Mouse (Mus musculus) MEL (cell line): ENCODE measurements around the gene Stard5. TPM values are rescaled to one million over a fixed set of nuclear protein-coding genes. Genes with fewer than 3 reads are reported as not detected.

Source experiments
- DNase-seq: peaks from one replicate; pipeline ENCODE4 v3.0.0; 2011; ENCODE audit warnings: low read depth, low spot score
- H3K27ac ChIP-seq: 2 replicates; pipeline ENCODE4 v1.5.1; 2012; ENCODE audit warnings: low read depth, mild to moderate bottlenecking, control low read depth, low read length, moderate library complexity; ENCODE audit not compliant: control insufficient read depth
- H3K27me3 ChIP-seq, 2 experiments: fragments of 150-350 bp in 1 of 2; sonication (generic) in 1 of 2; 2 replicates each; pipeline ENCODE4 v1.6.1; 2012; ENCODE audit warnings: low read length in 2 of 2, mild to moderate bottlenecking in 2 of 2, improper control_type of control experiment in 1 of 2, moderate library complexity in 1 of 2; ENCODE audit not compliant: insufficient read depth in 2 of 2, control insufficient read depth in 1 of 2
- H3K36me3 ChIP-seq, 2 experiments: 2 replicates each; pipeline ENCODE4 v1.6.1; 2012 to 2014; ENCODE audit warnings: low read length in 2 of 2, improper control_type of control experiment in 1 of 2, inconsistent platforms in 1 of 2, mild to moderate bottlenecking in 1 of 2; ENCODE audit not compliant: insufficient read depth in 2 of 2, control insufficient read depth in 1 of 2
- H3K4me1 ChIP-seq, 2 experiments: fragments of 150-350 bp in 1 of 2; sonication (generic) in 1 of 2; 2 replicates each; pipeline ENCODE4 v1.6.1; 2012; ENCODE audit warnings: low read length in 2 of 2, improper control_type of control experiment in 1 of 2, mild to moderate bottlenecking in 1 of 2; ENCODE audit not compliant: insufficient read depth in 2 of 2, control insufficient read depth in 1 of 2
- H3K4me3 ChIP-seq, 2 experiments: fragments of 150-350 bp in 1 of 2; sonication (generic) in 1 of 2; 2 replicates each; pipeline ENCODE4 v1.5.1; 2012; ENCODE audit warnings: low read depth in 2 of 2, low read length in 2 of 2, mild to moderate bottlenecking in 2 of 2, moderate library complexity in 2 of 2, control low read depth in 1 of 2, improper control_type of control experiment in 1 of 2; ENCODE audit not compliant: control insufficient read depth in 1 of 2, insufficient read depth in 1 of 2
- H3K79me2 ChIP-seq: 2 replicates; pipeline ENCODE4 v1.6.1; 2012; ENCODE audit warnings: mild to moderate bottlenecking, low read length, moderate library complexity; ENCODE audit not compliant: control insufficient read depth, poor library complexity, insufficient read depth
- H3K9ac ChIP-seq: 2 replicates; pipeline ENCODE4 v1.6.1; 2012; ENCODE audit warnings: low read depth, mild to moderate bottlenecking, control low read depth, low read length, moderate library complexity; ENCODE audit not compliant: control insufficient read depth, poor library complexity, severe bottlenecking
- H3K9me3 ChIP-seq: fragments of 150-350 bp; sonication (generic); replicated peaks from 2 replicates; pipeline ENCODE4 v1.6.1; 2012; ENCODE audit warnings: mild to moderate bottlenecking, low read length, improper control_type of control experiment, moderate library complexity; ENCODE audit not compliant: insufficient read depth
- BHLHE40 ChIP-seq: IDR thresholded peaks from 2 replicates; pipeline ENCODE4 v1.6.1; 2012; ENCODE audit warnings: low read depth, mild to moderate bottlenecking, inconsistent platforms, low read length, improper control_type of control experiment, borderline replicate concordance
- CTCF ChIP-seq, 3 experiments: IDR thresholded peaks in 2 of 3; conservative IDR thresholded peaks in 1 of 3; 2 replicates each; pipeline ENCODE4 v1.5.1; 2011 to 2012; ENCODE audit warnings: low read length in 3 of 3, low read depth in 2 of 3, mild to moderate bottlenecking in 2 of 3, improper control_type of control experiment in 1 of 3, inconsistent platforms in 1 of 3, mixed read lengths in 1 of 3, moderate library complexity in 1 of 3; ENCODE audit not compliant: control insufficient read depth in 1 of 3, insufficient read depth in 1 of 3, poor library complexity in 1 of 3, severe bottlenecking in 1 of 3
- ELF1 ChIP-seq: IDR thresholded peaks from 2 replicates; pipeline ENCODE4 v1.6.1; 2014; ENCODE audit warnings: low read depth, mild to moderate bottlenecking, inconsistent platforms, low read length, improper control_type of control experiment, moderate library complexity
- EP300 ChIP-seq, 2 experiments: IDR thresholded peaks; 2 replicates each; pipeline ENCODE4 v1.6.1; 2011; ENCODE audit warnings: improper control_type of control experiment in 2 of 2, low read length in 2 of 2, low read depth in 1 of 2, mild to moderate bottlenecking in 1 of 2
- ETS1 ChIP-seq: IDR thresholded peaks from 2 replicates; pipeline ENCODE4 v1.6.1; 2012; ENCODE audit warnings: low read depth, mild to moderate bottlenecking, inconsistent platforms, low read length, improper control_type of control experiment, moderate library complexity
- GABPA ChIP-seq: IDR thresholded peaks from 2 replicates; pipeline ENCODE4 v1.6.1; 2012; ENCODE audit warnings: low read depth, mild to moderate bottlenecking, inconsistent platforms, low read length, improper control_type of control experiment, moderate library complexity
- GATA1 ChIP-seq: IDR thresholded peaks from 2 replicates; pipeline ENCODE4 v1.6.1; 2011; ENCODE audit warnings: low read depth, low read length, improper control_type of control experiment
- JUND ChIP-seq: IDR thresholded peaks from 2 replicates; pipeline ENCODE4 v1.6.1; 2011; ENCODE audit warnings: low read depth, mild to moderate bottlenecking, improper control_type of control experiment, low read length
- KAT2A ChIP-seq: conservative IDR thresholded peaks from 2 replicates; pipeline ENCODE4 v1.6.1; 2012; ENCODE audit warnings: low read depth, low read length, improper control_type of control experiment, inconsistent platforms
- MAFK ChIP-seq: IDR thresholded peaks from 2 replicates; pipeline ENCODE4 v1.6.1; 2011; ENCODE audit warnings: low read depth, mild to moderate bottlenecking, low read length, improper control_type of control experiment, borderline replicate concordance
- MAX ChIP-seq: IDR thresholded peaks from 2 replicates; pipeline ENCODE4 v1.6.1; 2011; ENCODE audit warnings: low read length, improper control_type of control experiment
- MAZ ChIP-seq: IDR thresholded peaks from 2 replicates; pipeline ENCODE4 v1.6.1; 2012; ENCODE audit warnings: low read depth, mild to moderate bottlenecking, inconsistent platforms, low read length, improper control_type of control experiment
- MEF2A ChIP-seq: IDR thresholded peaks from 2 replicates; pipeline ENCODE4 v1.6.1; 2014; ENCODE audit warnings: low read depth, mild to moderate bottlenecking, inconsistent platforms, low read length, improper control_type of control experiment; ENCODE audit not compliant: poor library complexity, insufficient replicate concordance, severe bottlenecking; ENCODE audit errors: extremely low read depth
- MXI1 ChIP-seq: IDR thresholded peaks from 2 replicates; pipeline ENCODE4 v1.6.1; 2011; ENCODE audit warnings: mild to moderate bottlenecking, low read depth, low read length, improper control_type of control experiment
- MYB ChIP-seq: IDR thresholded peaks from 2 replicates; pipeline ENCODE4 v1.6.1; 2011; ENCODE audit warnings: mild to moderate bottlenecking, low read depth, low read length, improper control_type of control experiment
- MYC ChIP-seq: IDR thresholded peaks from 2 replicates; pipeline ENCODE4 v1.6.1; 2011; ENCODE audit warnings: low read depth, mild to moderate bottlenecking, low read length, improper control_type of control experiment, moderate library complexity
- NELFE ChIP-seq: IDR thresholded peaks from 2 replicates; pipeline ENCODE4 v1.6.1; 2011; ENCODE audit warnings: low read depth, low read length, improper control_type of control experiment
- NRF1 ChIP-seq: IDR thresholded peaks from 2 replicates; pipeline ENCODE4 v1.6.1; 2014; ENCODE audit warnings: low read depth, mild to moderate bottlenecking, inconsistent platforms, low read length, improper control_type of control experiment, moderate library complexity; ENCODE audit not compliant: poor library complexity, insufficient read depth, severe bottlenecking
- POLR2A ChIP-seq, 2 experiments: IDR thresholded peaks; 2 replicates each; pipeline ENCODE4 v1.6.1; 2011 to 2012; ENCODE audit warnings: low read length in 2 of 2, mild to moderate bottlenecking in 2 of 2, control low read depth in 1 of 2, improper control_type of control experiment in 1 of 2, low read depth in 1 of 2, moderate library complexity in 1 of 2; ENCODE audit not compliant: control insufficient read depth in 1 of 2, insufficient read depth in 1 of 2, poor library complexity in 1 of 2
- POLR2AphosphoS2 ChIP-seq: IDR thresholded peaks from 2 replicates; pipeline ENCODE4 v1.6.1; 2011; ENCODE audit warnings: low read length, improper control_type of control experiment
- POLR2AphosphoS5 ChIP-seq: IDR thresholded peaks from 2 replicates; pipeline ENCODE4 v1.6.1; 2012; ENCODE audit warnings: low read depth, borderline replicate concordance, mild to moderate bottlenecking, inconsistent platforms, low read length, moderate library complexity, mixed read lengths
- RCOR1 ChIP-seq: IDR thresholded peaks from 2 replicates; pipeline ENCODE4 v1.6.1; 2012; ENCODE audit warnings: low read depth, mild to moderate bottlenecking, inconsistent platforms, low read length, improper control_type of control experiment
- TAL1 ChIP-seq: IDR thresholded peaks from 2 replicates; pipeline ENCODE4 v1.6.1; 2012; ENCODE audit warnings: mild to moderate bottlenecking, inconsistent platforms, low read length, moderate library complexity, mixed read lengths
- TBP ChIP-seq: IDR thresholded peaks from 2 replicates; pipeline ENCODE4 v1.8.0; 2011; ENCODE audit warnings: low read depth, low read length, improper control_type of control experiment
- TCF12 ChIP-seq: IDR thresholded peaks from 2 replicates; pipeline ENCODE4 v1.6.1; 2014; ENCODE audit warnings: low read depth, mild to moderate bottlenecking, inconsistent platforms, low read length, improper control_type of control experiment, moderate library complexity
- UBTF ChIP-seq: IDR thresholded peaks from 2 replicates; pipeline ENCODE4 v1.6.1; 2012; ENCODE audit warnings: low read depth, mild to moderate bottlenecking, inconsistent platforms, low read length, improper control_type of control experiment, moderate library complexity, borderline replicate concordance; ENCODE audit not compliant: insufficient read depth
- USF1 ChIP-seq: IDR thresholded peaks from 2 replicates; pipeline ENCODE4 v1.6.1; 2014; ENCODE audit warnings: low read depth, mild to moderate bottlenecking, inconsistent platforms, low read length, improper control_type of control experiment, moderate library complexity
- ZMIZ1 ChIP-seq: IDR thresholded peaks from 2 replicates; pipeline ENCODE4 v1.6.1; 2012; ENCODE audit warnings: low read depth, mild to moderate bottlenecking, inconsistent platforms, low read length, improper control_type of control experiment, moderate library complexity
- ZNF384 ChIP-seq: IDR thresholded peaks from 2 replicates; pipeline ENCODE4 v1.6.1; 2012; ENCODE audit warnings: low read depth, mild to moderate bottlenecking, inconsistent platforms, low read length, improper control_type of control experiment
- polyA plus RNA-seq, 2 experiments: library from polyadenylated mRNA; stranded (reverse) in 1 of 2; unstranded in 1 of 2; fragments of >175 nt in 1 of 2; fragments of >200 nt in 1 of 2; gene quantifications; 2 replicates each; pipeline versions ENCODE4 v1.2.1 to v1.2.4; 2012; ENCODE audit warnings: low replicate concordance in 2 of 2, low read depth in 1 of 2; ENCODE audit not compliant: insufficient read length in 2 of 2, insufficient read depth in 1 of 2, missing spikeins in 1 of 2
- total RNA-seq: library from RNA; depleted of rRNA; stranded (reverse); fragments of 300-350 nt; gene quantifications from 2 replicates; pipeline ENCODE4 v1.2.3, GENCODE M21; 2012

Stard5 gene
- total and polyA plus RNA-seq, 3 experiments, result 2.3 to 3.1 TPM; not detected in 1

- H3K9me3 ChIP-seq, result no peaks in the 10 kb centered on the region
- TF ChIP-seq MAZ (no peak), GATA1 (no peak), MEF2A (no peak), UBTF (no peak), ZMIZ1 (no peak), TBP (no peak), ETS1 (no peak), USF1 (no peak), ZNF384 (no peak), POLR2A (IDR thresholded peaks at IDR 0.05; ENCODE audit: control insufficient read depth in 1 of 2, insufficient read depth in 1 of 2, low read depth in 1 of 2, low read length in 2 of 2, poor library complexity in 1 of 2) (no peak), MXI1 (no peak), RCOR1 (no peak), TCF12 (no peak), NRF1 (no peak), TAL1 (no peak), MYB (no peak), MAX (no peak), JUND (no peak), EP300 (IDR thresholded peaks at IDR 0.05; ENCODE audit: low read depth in 1 of 2, low read length in 2 of 2) (no peak), MYC (no peak)
- DNase-seq, result no peak
Measured at GRCm38 (mm10) chr7:83661763-83662162, 30.0 kb downstream of the Stard5 start.

GRCm38 (mm10) chr7:83662711-83663375, 31.1 kb downstream of the Stard5 start:
- Histone ChIP-seq H3K79me2 (no peaks in the 10 kb centered on the region), H3K36me3 (no peaks in the 10 kb centered on the region)

More at GRCm38 (mm10) chr7:83661763-83662162, 30.0 kb downstream of the Stard5 start:
- Histone ChIP-seq H3K27me3 (no peaks in the 10 kb centered on the region; a peak in 1 of 4 replicates), H3K4me3 (no peak overlapping the region), H3K4me1 (no peaks in the 10 kb centered on the region), H3K27ac (no peak overlapping the region), H3K79me2 (no peaks in the 10 kb centered on the region), H3K9ac (no peak overlapping the region), H3K36me3 (no peaks in the 10 kb centered on the region)

More at GRCm38 (mm10) chr7:83662711-83663375, 31.1 kb downstream of the Stard5 start:
- H3K27ac ChIP-seq, result no peak overlapping the region
- no peak for DNase-seq
- H3K4me3 ChIP-seq, result no peak overlapping the region
- H3K9ac ChIP-seq, result no peak overlapping the region
- no peaks in the 10 kb centered on the region; a peak in 1 of 4 replicates for H3K27me3 ChIP-seq
- TF ChIP-seq ELF1 (no peak), POLR2A (IDR thresholded peaks at IDR 0.05; ENCODE audit: control insufficient read depth in 1 of 2, insufficient read depth in 1 of 2, low read depth in 1 of 2, low read length in 2 of 2, poor library complexity in 1 of 2) (no peak), USF1 (no peak), JUND (no peak), ZMIZ1 (no peak), MAX (no peak), ZNF384 (no peak), POLR2AphosphoS2 (no peak), GABPA (no peak), BHLHE40 (no peak), CTCF (IDR thresholded peaks at IDR 0.05 in 2 of 3, conservative IDR thresholded peaks at IDR 0.05 in 1 of 3; ENCODE audit: control insufficient read depth in 1 of 3, insufficient read depth in 1 of 3, low read depth in 2 of 3, low read length in 3 of 3, poor library complexity in 1 of 3, severe bottlenecking in 1 of 3) (no peak), RCOR1 (no peak), EP300 (IDR thresholded peaks at IDR 0.05; ENCODE audit: low read depth in 1 of 2, low read length in 2 of 2) (no peak), MAFK (no peak), TBP (no peak), UBTF (no peak), NELFE (no peak), KAT2A (no peak), MXI1 (no peak), POLR2AphosphoS5 (no peak)
- no peaks in the 10 kb centered on the region for H3K9me3 ChIP-seq
- H3K4me1 ChIP-seq, result no peaks in the 10 kb centered on the region
